Mouse (Mus musculus): Measurements from ENCODE around the gene Gm20736.
"Not testable (repeated sequence)": the region's sequence is repeated elsewhere in the genome, so short reads cannot be mapped to it uniquely, and the experiment has no call there.

Gene Gm20736

DNA sequence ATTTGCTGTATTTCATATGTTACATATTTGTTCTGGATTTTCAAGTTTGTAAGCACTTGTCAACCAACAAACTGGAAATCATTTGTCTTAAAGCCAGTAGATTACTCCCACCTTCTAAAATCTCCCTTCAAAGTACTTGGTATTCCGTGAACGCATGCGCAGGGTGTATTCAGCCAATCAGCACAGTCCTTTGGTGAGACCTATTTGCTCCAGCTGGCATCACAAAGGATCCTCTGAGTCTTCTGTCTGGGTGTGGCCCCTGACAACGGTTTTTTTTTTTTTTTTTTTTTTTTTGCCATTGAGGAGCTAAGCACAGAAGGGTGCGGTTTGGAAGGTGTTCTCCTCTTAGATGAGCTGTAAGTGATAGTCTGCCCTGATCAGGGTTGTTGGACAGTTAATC lies at the start of gene Gm20736:
Gm20736 (plus strand) TSS at position 301 of the 400 bp plus-strand sequence.
- DNase-seq: not testable (repeated sequence)
